Mouse (Mus musculus): ENCODE data around the gene Spag9.

- no peak for TF ChIP-seq EP300 (IDR thresholded peaks at IDR 0.05; ENCODE audit: insufficient read depth, low read depth, low read length)
- TF ChIP-seq POLR2A (IDR thresholded peaks at IDR 0.05; ENCODE audit: insufficient read depth, low read depth, low read length) = no peak
Measured at GRCm38 (mm10) chr11:93967381-93967780, 28.5 kb upstream of the Spag9 start.

Data from heart, adult 2 months (tissue).